Mouse (Mus musculus): ENCODE data around the gene Camsap3. TPM values are rescaled to one million over a fixed set of nuclear protein-coding genes. Genes with fewer than 3 reads are reported as not detected.

The Camsap3 gene
- 48.2 and 49.7 TPM in 2 replicates for polyA plus RNA-seq (2014; fragmentation: Nextera tagmentation; extraction: Ambion mirVana)

DNA sequence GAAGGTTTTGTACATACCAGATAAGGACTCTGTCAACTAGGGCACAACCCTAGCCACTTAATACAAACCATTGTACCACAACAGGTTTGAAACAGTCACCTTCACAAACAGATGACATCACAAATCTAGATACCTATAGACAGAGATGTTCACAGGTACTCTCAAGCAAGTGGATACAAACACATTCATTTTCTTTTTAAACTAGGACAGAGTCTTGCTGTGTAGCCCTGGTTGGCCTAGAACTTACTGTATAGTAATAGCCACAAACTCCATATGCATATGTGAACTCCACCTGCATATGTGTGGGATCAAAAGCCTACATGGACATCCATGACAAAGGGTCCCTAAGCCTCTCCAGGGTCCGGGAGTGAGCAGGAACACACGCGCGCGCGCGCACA, at the start of gene Camsap3:
Gene Camsap3, plus strand, starts transcription at position 301 of the 398 bp plus-strand sequence.
- no peaks in the 10 kb centered on the region for H3K9me3 ChIP-seq (ENCODE audit: control insufficient read depth, low read length)
- H3K4me1 ChIP-seq (replicated peaks; ENCODE audit: control insufficient read depth, insufficient read depth, low read length), result no peaks in the 10 kb centered on the region
- H3K27ac ChIP-seq, result peak within 1 kb of the TSS; percentile 91
- 1% methylated on average over 7 of the region's 7 CpGs for WGBS
- peak within 1 kb of the TSS; percentile 86 for H3K4me3 ChIP-seq (replicated peaks; ENCODE audit: low read length)
- no peaks in the 10 kb centered on the region for H3K27me3 ChIP-seq (ENCODE audit: control insufficient read depth, insufficient read depth, low read length)
- H3K4me2 ChIP-seq (replicated peaks), result peak within 1 kb of the TSS; percentile 69
- DNase-seq (ENCODE audit: low spot score) (peak; percentile 35), ATAC-seq (ENCODE audit: low FRiP score) (no peak; the same call in 1 of the 2 replicates)
- peak within 1 kb of the TSS; percentile 91 for H3K9ac ChIP-seq
- H3K36me3 ChIP-seq (replicated peaks; ENCODE audit: control insufficient read depth, insufficient read depth), result no peaks in the 10 kb centered on the region

- DNase-seq (ENCODE audit: low spot score) (no peak), ATAC-seq (ENCODE audit: low FRiP score) (peak; percentile 52; the same call in 1 of the 2 replicates)
- H3K9ac ChIP-seq, result no peak overlapping the region
- H3K36me3 ChIP-seq (replicated peaks; ENCODE audit: control insufficient read depth, insufficient read depth), result peaks cover 77% of the 10 kb centered on the region
- H3K4me3 ChIP-seq (replicated peaks; ENCODE audit: low read length), result no peak overlapping the region
- no peaks in the 10 kb centered on the region for H3K27me3 ChIP-seq (ENCODE audit: control insufficient read depth, insufficient read depth, low read length)
- WGBS, result 95% methylated on average over 26 of the region's 26 CpGs
- no peak overlapping the region for H3K4me2 ChIP-seq (replicated peaks)
- H3K27ac ChIP-seq, result no peak overlapping the region
- no peaks in the 10 kb centered on the region for H3K9me3 ChIP-seq (ENCODE audit: control insufficient read depth, low read length)
- no peaks in the 10 kb centered on the region for H3K4me1 ChIP-seq (replicated peaks; ENCODE audit: control insufficient read depth, insufficient read depth, low read length)
Measured at GRCm38 (mm10) chr8:3537666-3538065, 49.4 kb upstream of the Camsap3 start.

- no peaks in the 10 kb centered on the region for H3K9me3 ChIP-seq (ENCODE audit: control insufficient read depth, low read length)
- DNase-seq (ENCODE audit: low spot score), result no peak
- H3K36me3 ChIP-seq (replicated peaks; ENCODE audit: control insufficient read depth, insufficient read depth), result peaks cover 82% of the 10 kb centered on the region
- no peaks in the 10 kb centered on the region for H3K27me3 ChIP-seq (ENCODE audit: control insufficient read depth, insufficient read depth, low read length)
- no peak overlapping the region for H3K27ac ChIP-seq
- H3K4me2 ChIP-seq (replicated peaks), result no peak overlapping the region
- H3K9ac ChIP-seq, result no peak overlapping the region
- H3K4me3 ChIP-seq (replicated peaks; ENCODE audit: low read length), result no peak overlapping the region
- H3K4me1 ChIP-seq (replicated peaks; ENCODE audit: control insufficient read depth, insufficient read depth, low read length), result no peaks in the 10 kb centered on the region
- ATAC-seq (ENCODE audit: low FRiP score), result no peak
- 86% methylated on average over 7 of the region's 7 CpGs for WGBS
Measured at GRCm38 (mm10) chr8:3539146-3539545, 47.9 kb upstream of the Camsap3 start.

DNA sequence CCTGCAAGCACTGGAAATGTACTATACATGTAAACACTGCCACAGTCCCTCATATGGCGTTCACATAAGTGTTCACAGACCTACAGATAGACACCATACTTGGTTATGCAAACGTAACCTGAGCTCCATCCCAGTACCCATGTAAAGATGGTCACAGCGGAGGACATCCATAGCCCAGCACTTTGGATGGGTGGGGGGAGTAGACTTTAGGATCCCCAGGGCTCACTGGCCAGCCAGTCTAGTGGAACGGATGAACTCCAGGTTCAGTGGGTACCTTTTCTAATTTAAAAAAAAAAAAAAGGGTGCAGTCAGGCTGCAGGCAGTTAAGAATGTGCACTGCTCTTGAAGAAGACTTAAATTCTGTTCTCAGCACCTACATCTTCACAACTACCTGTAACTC, 47.0 kb upstream of the Camsap3 start:
- H3K9me3 ChIP-seq (ENCODE audit: control insufficient read depth, low read length), result no peaks in the 10 kb centered on the region

GRCm38 (mm10) chr8:3546511-3546910, 40.6 kb upstream of the Camsap3 start:
- Histone ChIP-seq H3K27ac (no peak overlapping the region), H3K36me3 (replicated peaks; ENCODE audit: control insufficient read depth, insufficient read depth) (peaks cover 39% of the 10 kb centered on the region), H3K27me3 (ENCODE audit: control insufficient read depth, insufficient read depth, low read length) (no peaks in the 10 kb centered on the region), H3K4me2 (replicated peaks) (no peak overlapping the region), H3K9me3 (ENCODE audit: control insufficient read depth, low read length) (no peaks in the 10 kb centered on the region), H3K4me3 (replicated peaks; ENCODE audit: low read length) (no peak overlapping the region), H3K4me1 (replicated peaks; ENCODE audit: control insufficient read depth, insufficient read depth, low read length) (no peaks in the 10 kb centered on the region), H3K9ac (no peak overlapping the region)
- 86% methylated on average over 2 of the region's 2 CpGs for WGBS
- DNase-seq (ENCODE audit: low spot score) (no peak), ATAC-seq (ENCODE audit: low FRiP score) (no peak)

More for the DNA sequence above, 47.0 kb upstream of the Camsap3 start:
- H3K4me1 ChIP-seq (replicated peaks; ENCODE audit: control insufficient read depth, insufficient read depth, low read length), result no peaks in the 10 kb centered on the region
- DNase-seq (ENCODE audit: low spot score), result no peak
- no peak overlapping the region for H3K27ac ChIP-seq
- 95% methylated on average over 4 of the region's 4 CpGs for WGBS
- ATAC-seq (ENCODE audit: low FRiP score), result no peak
- H3K4me2 ChIP-seq (replicated peaks), result no peak overlapping the region
- no peak overlapping the region for H3K9ac ChIP-seq
- no peak overlapping the region for H3K4me3 ChIP-seq (replicated peaks; ENCODE audit: low read length)
- no peaks in the 10 kb centered on the region for H3K27me3 ChIP-seq (ENCODE audit: control insufficient read depth, insufficient read depth, low read length)
- H3K36me3 ChIP-seq (replicated peaks; ENCODE audit: control insufficient read depth, insufficient read depth), result peaks cover 91% of the 10 kb centered on the region

DNA sequence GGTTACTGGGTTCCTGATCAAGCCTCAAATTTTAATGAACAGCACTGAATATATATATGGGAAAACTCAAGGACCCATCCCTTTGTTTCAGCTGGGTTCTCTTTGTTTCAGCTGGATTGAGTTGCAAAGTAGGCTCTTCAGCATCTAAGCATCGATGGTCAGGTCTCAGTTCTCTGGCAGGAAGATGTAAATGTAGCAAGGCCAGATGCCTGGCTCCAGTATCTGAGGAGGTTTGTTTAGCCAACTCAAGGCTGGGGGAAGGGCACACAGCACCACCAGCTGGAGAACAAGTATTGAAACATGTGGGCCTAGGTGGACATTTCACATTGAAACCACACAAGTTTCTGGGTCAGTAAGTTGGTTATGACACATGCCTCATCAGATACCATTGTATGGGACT, 34.9 kb upstream of the Camsap3 start:
- H3K4me3 ChIP-seq (replicated peaks; ENCODE audit: low read length), result no peak overlapping the region
- H3K9ac ChIP-seq, result no peak overlapping the region
- H3K27ac ChIP-seq, result no peak overlapping the region
- H3K4me1 ChIP-seq (replicated peaks; ENCODE audit: control insufficient read depth, insufficient read depth, low read length), result no peaks in the 10 kb centered on the region
- DNase-seq (ENCODE audit: low spot score), result no peak
- WGBS, result 79% methylated on average over 1 of the region's 1 CpGs
- ATAC-seq (ENCODE audit: low FRiP score), result no peak
- H3K9me3 ChIP-seq (ENCODE audit: control insufficient read depth, low read length), result no peaks in the 10 kb centered on the region
- no peaks in the 10 kb centered on the region for H3K27me3 ChIP-seq (ENCODE audit: control insufficient read depth, insufficient read depth, low read length)
- no peak overlapping the region for H3K4me2 ChIP-seq (replicated peaks)
- H3K36me3 ChIP-seq (replicated peaks; ENCODE audit: control insufficient read depth, insufficient read depth), result no peaks in the 10 kb centered on the region

GRCm38 (mm10) chr8:3556114-3556513, 31.0 kb upstream of the Camsap3 start:
- H3K4me2 ChIP-seq (replicated peaks), result no peak overlapping the region
- no peak for DNase-seq (ENCODE audit: low spot score)
- peak; percentile 93 for ATAC-seq (ENCODE audit: low FRiP score)
- no peaks in the 10 kb centered on the region for H3K27me3 ChIP-seq (ENCODE audit: control insufficient read depth, insufficient read depth, low read length)
- H3K4me3 ChIP-seq (replicated peaks; ENCODE audit: low read length), result no peak overlapping the region
- WGBS, result 65% methylated on average over 4 of the region's 4 CpGs
- no peaks in the 10 kb centered on the region for H3K4me1 ChIP-seq (replicated peaks; ENCODE audit: control insufficient read depth, insufficient read depth, low read length)
- H3K27ac ChIP-seq, result no peak overlapping the region
- H3K9ac ChIP-seq, result no peak overlapping the region
- no peaks in the 10 kb centered on the region for H3K9me3 ChIP-seq (ENCODE audit: control insufficient read depth, low read length)
- no peaks in the 10 kb centered on the region for H3K36me3 ChIP-seq (replicated peaks; ENCODE audit: control insufficient read depth, insufficient read depth)

DNA sequence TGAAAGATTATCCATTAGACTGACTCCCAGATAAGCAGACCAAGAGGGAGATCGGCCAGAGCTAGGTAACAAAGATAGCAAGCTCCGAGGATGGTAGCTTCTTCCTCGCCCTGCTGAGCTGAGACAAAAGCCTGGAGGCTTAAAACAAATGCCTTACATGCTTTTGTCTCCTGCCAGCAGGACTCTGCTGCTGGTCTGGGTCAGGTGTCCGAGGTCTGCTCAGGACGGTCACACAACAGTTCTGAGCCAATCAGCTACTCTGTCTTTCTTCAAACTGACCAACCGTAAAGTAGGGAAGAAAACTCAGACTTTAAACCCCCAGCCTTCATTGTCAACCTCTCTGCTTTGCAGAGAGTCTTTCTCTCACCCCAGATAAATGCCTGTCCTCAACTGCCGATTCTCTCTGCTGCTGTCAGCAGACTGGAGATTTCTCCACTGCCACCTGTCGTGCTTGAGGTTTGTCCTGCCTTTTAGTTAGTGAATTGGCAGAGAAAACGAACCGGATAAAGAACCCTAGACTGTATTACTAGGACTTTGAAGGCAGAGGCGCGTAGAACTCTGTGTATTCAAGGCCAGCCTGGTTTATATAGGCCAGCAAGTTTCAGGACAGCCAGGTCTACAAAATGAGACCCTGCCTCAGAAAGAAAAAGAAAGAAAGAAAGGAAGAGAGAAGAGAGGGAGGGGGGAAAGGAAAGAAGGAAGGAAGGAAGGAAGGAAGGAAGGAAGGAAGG, 19.3 kb upstream of the Camsap3 start, which contains the start of gene C330021F23Rik:
Gene C330021F23Rik, plus strand, starts transcription at position 350 of the 731 bp plus-strand sequence.
- 1% methylated on average over 12 of the region's 12 CpGs for WGBS
- DNase-seq (ENCODE audit: low spot score), result no peak
- peak within 1 kb of the TSS; percentile 1; the same call in 1 of the 2 replicates for H3K9ac ChIP-seq

DNA sequence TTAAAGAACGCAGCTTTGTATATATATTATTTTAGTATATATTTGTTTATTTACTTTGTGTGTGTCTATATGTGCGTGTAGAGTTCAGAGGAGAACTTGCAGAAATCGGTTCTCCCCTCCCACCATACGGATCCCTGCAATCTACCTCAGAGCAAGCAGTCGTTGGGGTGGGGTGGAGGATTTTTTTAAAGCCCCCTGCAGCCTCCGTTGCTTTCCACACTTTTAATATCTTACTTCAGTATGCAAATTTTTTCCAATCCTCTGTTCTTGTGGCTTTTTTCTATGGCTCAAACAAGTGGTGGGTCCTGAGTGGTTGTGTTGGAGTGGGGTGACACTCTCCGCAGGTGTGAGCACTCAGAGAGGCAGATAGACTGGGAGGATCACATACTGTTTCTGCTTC, 18.7 kb upstream of the Camsap3 start:
- Histone ChIP-seq H3K9me3 (ENCODE audit: control insufficient read depth, low read length) (no peaks in the 10 kb centered on the region), H3K4me2 (replicated peaks) (peak overlapping the region; percentile 29; the same call in 1 of the 2 replicates), H3K4me3 (replicated peaks; ENCODE audit: low read length) (no peak overlapping the region), H3K27me3 (ENCODE audit: control insufficient read depth, insufficient read depth, low read length) (no peaks in the 10 kb centered on the region), H3K9ac (no peak overlapping the region), H3K36me3 (replicated peaks; ENCODE audit: control insufficient read depth, insufficient read depth) (no peaks in the 10 kb centered on the region), H3K27ac (no peak overlapping the region), H3K4me1 (replicated peaks; ENCODE audit: control insufficient read depth, insufficient read depth, low read length) (no peaks in the 10 kb centered on the region)
- no peak for ATAC-seq (ENCODE audit: low FRiP score)
- 6% methylated on average over 7 of the region's 7 CpGs for WGBS
- no peak for DNase-seq (ENCODE audit: low spot score)

More for the DNA sequence above, 19.3 kb upstream of the Camsap3 start, which contains the start of gene C330021F23Rik:
- Histone ChIP-seq H3K4me1 (replicated peaks; ENCODE audit: control insufficient read depth, insufficient read depth, low read length) (no peaks in the 10 kb centered on the region), H3K27me3 (ENCODE audit: control insufficient read depth, insufficient read depth, low read length) (no peaks in the 10 kb centered on the region), H3K36me3 (replicated peaks; ENCODE audit: control insufficient read depth, insufficient read depth) (no peaks in the 10 kb centered on the region), H3K4me2 (replicated peaks) (peak within 1 kb of the TSS; percentile 29), H3K27ac (no peak within 1 kb of the TSS), H3K4me3 (replicated peaks; ENCODE audit: low read length) (no peak within 1 kb of the TSS), H3K9me3 (ENCODE audit: control insufficient read depth, low read length) (no peaks in the 10 kb centered on the region)
- no peak; the same call in 1 of the 2 replicates for ATAC-seq (ENCODE audit: low FRiP score)
